Mouse (Mus musculus) embryo, embryonic 11.5 days (tissue): Measurements from ENCODE around the gene Ppil3.
A peak's percentile ranks its signal among the peaks of the same experiment; 100 is the strongest.

Source experiments
- DNase-seq: peaks from one replicate; pipeline ENCODE4 v3.0.0-alpha.2; 2012; ENCODE audit warnings: low read depth, low spot score

The Ppil3 gene

GRCm38 (mm10) chr1:58445143-58445722, at the start of gene Ppil3, which contains the start of gene Nif3l1:
Gene Ppil3, minus strand, starts transcription at chr1:58445486.
Gene Nif3l1, plus strand, starts transcription at chr1:58445151.
- DNase-seq, result peak; percentile 73

- DNase-seq, result no peak
Observed at GRCm38 (mm10) chr1:58482647-58483046, 37.4 kb upstream of the Ppil3 start.

GRCm38 (mm10) chr1:58475662-58476061, 30.4 kb upstream of the Ppil3 start:
- no peak for DNase-seq

- no peak for DNase-seq
Observed at GRCm38 (mm10) chr1:58465561-58465960, 20.3 kb upstream of the Ppil3 start.

GRCm38 (mm10) chr1:58465042-58465441, 19.8 kb upstream of the Ppil3 start:
- DNase-seq, result no peak

GRCm38 (mm10) chr1:58463935-58464334, 18.6 kb upstream of the Ppil3 start:
- DNase-seq, result no peak

GRCm38 (mm10) chr1:58460566-58460965, 15.3 kb upstream of the Ppil3 start:
- DNase-seq, result no peak

- DNase-seq, result no peak
Observed at GRCm38 (mm10) chr1:58458867-58459266, 13.6 kb upstream of the Ppil3 start.

- no peak for DNase-seq
Observed at GRCm38 (mm10) chr1:58458175-58458574, 12.9 kb upstream of the Ppil3 start.

GRCm38 (mm10) chr1:58454316-58454715, 9.0 kb upstream of the Ppil3 start:
- no peak for DNase-seq

- no peak for DNase-seq
Observed at GRCm38 (mm10) chr1:58448396-58448795, 3.1 kb upstream of the Ppil3 start.

GRCm38 (mm10) chr1:58447766-58448165, 2.5 kb upstream of the Ppil3 start:
- no peak for DNase-seq

GRCm38 (mm10) chr1:58445861-58446260, 575 bp upstream of the Ppil3 start:
- DNase-seq, result no peak

GRCm38 (mm10) chr1:58444691-58445090, 595 bp downstream of the Ppil3 start:
- DNase-seq, result no peak

- DNase-seq, result no peak
Observed at GRCm38 (mm10) chr1:58424551-58424950, 20.7 kb downstream of the Ppil3 start.

- peak; percentile 91 for DNase-seq
Observed at GRCm38 (mm10) chr1:58423371-58424248, 21.7 kb downstream of the Ppil3 start, which contains the start of gene Clk1. Gene Clk1, minus strand, starts transcription at chr1:58424066.

- peak; percentile 38 for DNase-seq
Observed at GRCm38 (mm10) chr1:58422879-58423278, 22.4 kb downstream of the Ppil3 start.

- DNase-seq, result no peak
Observed at GRCm38 (mm10) chr1:58420961-58421360, 24.3 kb downstream of the Ppil3 start.

GRCm38 (mm10) chr1:58420032-58420431, 25.3 kb downstream of the Ppil3 start:
- DNase-seq, result no peak

GRCm38 (mm10) chr1:58416048-58416447, 29.2 kb downstream of the Ppil3 start:
- DNase-seq, result no peak

GRCm38 (mm10) chr1:58415442-58415841, 29.8 kb downstream of the Ppil3 start:
- DNase-seq, result no peak

- DNase-seq, result no peak
Observed at GRCm38 (mm10) chr1:58410776-58411175, 34.5 kb downstream of the Ppil3 start.

GRCm38 (mm10) chr1:58410198-58410588, 35.1 kb downstream of the Ppil3 start:
- no peak for DNase-seq
